Mouse (Mus musculus) forebrain, embryonic 15.5 days (tissue): ENCODE data around the gene Keg1. TPM values are rescaled to one million over a fixed set of nuclear protein-coding genes. Genes with fewer than 3 reads are reported as not detected.

ENCODE experiments used
- polyA plus RNA-seq: library from polyadenylated mRNA; unstranded; fragments of >200 nt; fragmentation: Nextera tagmentation; extraction: Ambion mirVana; gene quantifications from 2 replicates; pipeline ENCODE4 v1.2.1, GENCODE M21; 2015

Gene Keg1
- polyA plus RNA-seq, 1 experiment from 2014 or later = not detected

Other genes starting within 250 kb of the Keg1 start
- gene Mpeg1, start 235.0 kb upstream of the Keg1 start, polyA plus RNA-seq = 0.55 and 0.56 TPM in 2 replicates
- gene Dtx4, start 194.3 kb upstream of the Keg1 start, polyA plus RNA-seq = 16.8 and 19.3 TPM in 2 replicates
- 8.9 and 9.4 TPM in 2 replicates for gene Fam111a, start 150.0 kb upstream of the Keg1 start, polyA plus RNA-seq
- 0.08 TPM in 1 of 2 replicates, not detected in the other for gene Gm4952, start 95.8 kb upstream of the Keg1 start, polyA plus RNA-seq
- not detected in 2 replicates for gene Glyat, start 62.5 kb upstream of the Keg1 start, polyA plus RNA-seq
- gene Olfr1442, start 25.3 kb upstream of the Keg1 start, polyA plus RNA-seq = not detected in 2 replicates
- gene Olfr1443, start 17.7 kb upstream of the Keg1 start, polyA plus RNA-seq = not detected in 2 replicates
- gene Cntf, start 69.8 kb downstream of the Keg1 start, polyA plus RNA-seq = 1.2 and 2.0 TPM in 2 replicates
- gene Zfp91, start 100.3 kb downstream of the Keg1 start, polyA plus RNA-seq = 15.6 and 15.9 TPM in 2 replicates
- 0.68 and 0.98 TPM in 2 replicates for gene Lpxn, start 100.4 kb downstream of the Keg1 start, polyA plus RNA-seq
- not detected in 2 replicates for gene Gm5244, start 150.9 kb downstream of the Keg1 start, polyA plus RNA-seq
- not detected in 2 replicates for gene Olfr1444, start 161.5 kb downstream of the Keg1 start, polyA plus RNA-seq
- not detected in 2 replicates for gene Olfr1445, start 188.1 kb downstream of the Keg1 start, polyA plus RNA-seq
- gene Olfr1446, start 197.7 kb downstream of the Keg1 start, polyA plus RNA-seq = not detected in 2 replicates
- gene Olfr1447, start 208.0 kb downstream of the Keg1 start, polyA plus RNA-seq = not detected in 2 replicates
- not detected in 2 replicates for gene Olfr1448, start 228.6 kb downstream of the Keg1 start, polyA plus RNA-seq
- gene Olfr1449, start 235.1 kb downstream of the Keg1 start, polyA plus RNA-seq = not detected in 2 replicates